Mouse (Mus musculus): Measurements from ENCODE around the gene Mrpl42.

Mrpl42 gene

DNA sequence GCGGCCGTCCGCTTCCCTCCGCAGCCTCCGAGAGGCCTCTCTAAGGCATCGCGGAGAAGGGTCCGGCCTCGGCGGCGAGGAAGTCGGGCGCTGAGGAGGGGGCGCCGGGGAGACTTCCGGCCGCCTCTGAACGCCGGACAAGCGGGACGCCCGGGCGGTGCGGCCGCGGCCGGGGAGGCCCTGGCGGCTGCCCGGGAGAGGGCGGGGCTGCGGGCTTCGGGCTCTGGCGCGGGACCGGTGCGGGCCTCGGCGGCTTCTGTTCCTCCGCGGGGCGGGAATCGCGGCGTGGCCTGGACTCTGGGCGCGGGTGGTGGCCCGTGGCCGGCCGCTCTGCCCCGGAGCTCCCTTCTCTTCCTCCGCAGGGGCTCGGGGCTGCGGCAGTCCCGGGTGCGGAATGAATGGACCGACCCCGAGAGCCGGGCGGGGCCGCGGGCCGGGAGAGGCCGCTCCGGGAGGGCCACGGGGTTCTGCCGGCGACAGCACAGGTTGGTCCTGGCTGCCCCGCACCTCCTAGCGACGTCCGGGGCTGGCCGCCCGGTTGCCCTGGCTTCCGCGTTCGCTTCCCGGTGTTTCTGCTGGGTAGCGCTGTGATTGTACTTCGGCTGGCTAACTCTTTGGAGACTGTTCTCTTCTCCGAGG is 13.7 kb upstream of the Mrpl42 start:
- peak; percentile 37 for DNase-seq (ENCODE audit: low spot score)

DNA sequence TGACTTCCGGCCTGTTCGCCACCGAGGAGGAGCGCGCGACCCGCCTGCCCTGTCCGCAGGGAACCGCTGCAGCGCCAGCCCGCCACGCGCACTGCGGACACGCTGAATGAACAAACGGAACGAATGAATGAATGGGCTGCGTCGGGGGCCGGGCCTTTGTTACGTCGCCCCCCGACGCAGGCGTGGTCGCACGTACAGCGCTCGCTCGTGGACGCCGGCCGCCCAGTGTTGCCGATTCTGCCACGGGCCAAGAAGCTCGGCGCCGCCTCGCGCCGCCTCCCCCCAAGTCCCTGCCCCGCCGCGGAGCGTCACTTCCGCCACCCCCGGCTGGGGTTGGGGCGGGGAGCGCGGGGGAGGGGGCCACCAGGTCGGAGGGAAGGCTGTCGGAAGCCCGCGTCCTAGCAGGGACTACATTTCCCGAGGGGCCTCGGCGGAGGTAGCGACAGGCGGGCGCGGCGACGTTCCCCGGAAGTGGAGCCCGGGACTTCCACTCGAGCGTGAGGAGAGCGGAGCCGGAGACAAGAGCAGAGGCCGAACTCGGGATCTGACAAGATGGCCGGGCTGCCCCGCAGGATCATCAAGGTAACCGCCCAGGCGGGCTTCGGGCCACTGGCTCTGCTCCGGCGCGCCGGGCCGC is 13.0 kb upstream of the Mrpl42 start, which contains the start of gene Ube2n:
Ube2n (plus strand) TSS at position 490 of the 637 bp plus-strand sequence.
- peak; percentile 98 for DNase-seq (ENCODE audit: low spot score)

DNA sequence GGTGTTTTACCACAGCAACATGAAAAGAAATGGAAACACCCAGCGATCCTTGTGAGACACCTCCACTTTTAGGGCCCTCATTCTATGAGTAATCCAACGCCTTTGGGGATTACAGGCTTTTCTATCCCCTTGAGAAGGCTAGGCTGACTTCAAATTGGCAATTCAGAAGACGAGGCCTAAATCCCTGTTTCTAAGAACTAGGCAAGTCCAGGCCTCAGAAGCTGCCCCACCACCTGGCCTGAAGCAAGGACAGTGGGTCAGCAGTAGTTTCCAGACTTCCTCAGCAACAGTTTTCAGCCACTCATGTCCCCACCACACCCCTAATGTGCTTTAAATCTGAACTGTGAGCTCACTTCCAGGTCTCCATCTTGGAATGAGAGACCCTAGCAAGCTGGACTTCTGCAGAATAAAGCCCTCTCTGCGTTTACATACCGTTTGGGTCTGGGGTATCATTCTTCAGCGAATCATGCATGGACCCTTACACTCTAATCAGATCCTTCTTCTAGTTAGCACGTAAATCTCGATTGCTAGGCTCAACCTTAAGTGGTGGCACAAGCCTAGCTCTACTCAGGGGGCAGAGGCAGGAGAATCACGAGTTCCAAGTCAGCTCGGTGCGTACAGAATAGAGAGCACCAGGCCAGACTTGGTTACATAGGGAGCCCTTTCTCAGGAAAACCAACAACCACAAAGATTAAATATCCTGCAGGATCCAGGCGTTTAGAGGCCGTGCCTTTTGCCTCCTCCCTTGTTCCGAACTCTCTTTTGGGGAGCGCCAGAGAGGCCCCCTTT is 12.2 kb upstream of the Mrpl42 start:
- peak; percentile 8 for DNase-seq (ENCODE audit: low spot score)

DNA sequence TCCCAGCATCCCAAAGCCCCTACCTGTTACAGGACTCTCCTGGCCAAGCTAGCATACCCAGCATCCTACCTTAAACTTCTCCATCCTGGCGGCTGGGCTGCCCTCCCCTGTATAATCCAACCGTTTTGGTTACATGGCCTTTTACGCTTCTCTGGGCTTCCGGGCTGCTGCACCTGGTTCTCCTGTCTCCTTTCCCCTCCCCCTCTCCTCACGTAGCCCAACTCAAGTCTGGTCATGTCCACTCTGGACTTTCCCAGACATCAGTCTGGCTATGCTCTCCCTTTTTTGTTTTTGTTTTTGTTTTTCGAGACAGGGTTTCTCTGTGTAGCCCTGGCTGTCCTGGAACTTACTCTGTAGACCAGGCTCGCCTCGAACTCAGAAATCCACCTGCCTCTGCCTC is 10.9 kb upstream of the Mrpl42 start:
- DNase-seq (ENCODE audit: low spot score) = no peak

DNA sequence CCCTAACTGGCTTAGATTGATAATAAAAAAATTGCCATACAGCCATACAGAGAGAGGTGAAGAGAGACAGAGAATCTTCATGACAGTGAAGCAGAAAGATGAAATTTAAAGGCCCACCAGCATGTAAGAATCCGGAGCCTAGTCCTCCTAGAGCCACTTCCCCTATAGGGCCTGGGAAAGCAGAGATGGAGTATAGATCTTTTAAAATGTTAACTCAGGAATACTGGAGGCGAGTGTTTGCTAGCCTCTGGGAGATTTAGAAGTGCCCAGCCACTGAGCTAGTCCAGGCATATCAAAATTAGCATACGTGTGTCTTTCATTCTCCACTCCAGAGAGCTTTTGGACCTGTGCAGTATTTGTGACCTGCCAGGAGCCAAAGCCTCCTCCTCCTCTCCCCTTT is 7.5 kb upstream of the Mrpl42 start:
- no peak for DNase-seq (ENCODE audit: low spot score)

DNA sequence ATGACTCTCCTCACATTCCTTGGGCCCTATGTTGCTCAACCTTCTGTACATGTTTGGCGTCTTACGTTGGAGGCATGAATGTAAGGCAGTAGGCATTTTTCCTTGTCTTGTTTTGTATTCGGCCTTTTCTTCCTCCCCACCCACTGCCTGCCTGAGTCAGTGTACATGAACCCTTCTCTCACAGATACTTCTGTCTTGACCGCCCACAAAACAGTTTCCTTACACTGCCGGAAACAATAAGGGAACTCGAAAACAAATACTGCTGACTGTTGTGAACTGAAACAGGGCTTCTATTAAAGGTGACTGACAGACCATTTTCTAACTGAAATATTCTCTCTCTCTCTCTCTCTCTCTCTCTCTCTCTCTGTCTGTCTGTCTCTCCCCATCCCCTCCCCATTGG is 7.1 kb upstream of the Mrpl42 start:
- no peak for DNase-seq (ENCODE audit: low spot score)

DNA sequence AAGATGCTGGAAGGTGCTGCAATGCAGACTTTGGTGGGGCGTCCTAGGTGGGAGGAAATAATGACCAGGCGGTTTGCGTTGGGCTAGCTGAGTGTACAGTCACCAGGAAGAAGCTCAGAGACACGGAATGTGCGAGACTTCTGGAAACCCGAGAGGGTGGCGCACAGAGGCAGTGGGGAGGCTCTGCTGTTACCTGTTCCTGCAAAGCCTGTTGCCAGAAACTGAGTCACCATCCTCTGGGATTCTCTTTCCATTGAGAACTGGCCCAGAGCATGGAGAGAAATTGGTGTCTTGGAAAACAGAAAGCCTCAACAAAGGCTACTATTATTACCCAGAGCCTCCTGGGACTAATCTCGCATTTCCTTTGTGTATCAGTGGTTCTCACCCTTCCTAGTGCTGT is 6.4 kb upstream of the Mrpl42 start:
- no peak for DNase-seq (ENCODE audit: low spot score)

DNA sequence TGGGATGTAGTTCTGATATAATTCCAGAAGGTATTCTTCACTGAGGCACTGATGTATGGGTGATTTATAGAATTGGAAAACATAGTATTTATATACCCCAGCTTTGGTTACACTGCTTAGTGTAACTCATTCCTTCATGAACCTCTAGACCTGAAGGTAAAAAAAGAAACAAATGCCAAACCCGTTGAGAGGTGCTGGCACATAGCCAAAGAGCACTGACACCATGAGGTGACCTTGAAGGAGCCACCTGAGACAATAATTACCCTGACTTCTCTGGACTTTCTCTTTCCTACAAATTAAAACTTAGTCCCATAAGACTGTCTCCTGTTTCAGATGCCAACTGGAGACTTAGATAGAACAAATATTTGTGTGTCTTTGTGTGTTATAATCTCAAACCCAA is 2.6 kb upstream of the Mrpl42 start:
- DNase-seq (ENCODE audit: low spot score) = no peak

DNA sequence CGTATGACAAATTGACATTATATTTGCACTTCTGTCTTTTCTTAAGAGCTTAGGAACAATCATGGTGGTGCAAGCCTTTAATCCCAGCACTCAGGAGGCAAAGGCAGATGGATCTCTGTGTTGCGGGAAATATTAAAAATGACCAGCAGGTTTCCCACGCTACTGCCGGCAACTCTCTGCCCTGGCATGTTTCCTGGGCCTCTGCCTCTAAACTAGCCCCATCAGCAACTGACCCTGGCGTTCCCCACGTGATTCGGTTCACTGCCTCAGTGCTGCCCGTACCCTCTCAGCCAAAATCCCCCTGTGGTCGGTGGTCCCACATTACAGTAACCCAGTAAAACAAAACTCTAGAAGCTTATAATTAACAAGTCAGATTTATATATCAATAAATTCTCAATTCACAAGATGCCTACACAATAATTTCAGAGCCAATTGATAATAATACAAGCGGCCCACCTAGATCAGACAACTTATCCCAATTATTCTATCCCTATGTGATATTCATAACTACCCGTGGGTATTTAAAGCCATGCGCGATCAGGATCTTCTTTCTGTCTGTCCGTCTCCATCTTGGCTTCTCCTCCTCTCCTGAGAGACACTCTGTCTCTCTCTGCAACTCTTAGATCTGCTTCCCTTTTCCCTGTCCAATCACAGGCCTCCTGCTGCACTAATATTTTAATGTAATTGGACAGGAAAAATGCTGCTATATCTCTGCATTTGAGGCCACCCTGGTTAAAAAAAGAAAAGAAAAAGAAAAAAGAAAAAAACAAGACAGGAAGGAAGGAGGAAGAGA is 1.9 kb upstream of the Mrpl42 start:
- no peak for DNase-seq (ENCODE audit: low spot score)

DNA sequence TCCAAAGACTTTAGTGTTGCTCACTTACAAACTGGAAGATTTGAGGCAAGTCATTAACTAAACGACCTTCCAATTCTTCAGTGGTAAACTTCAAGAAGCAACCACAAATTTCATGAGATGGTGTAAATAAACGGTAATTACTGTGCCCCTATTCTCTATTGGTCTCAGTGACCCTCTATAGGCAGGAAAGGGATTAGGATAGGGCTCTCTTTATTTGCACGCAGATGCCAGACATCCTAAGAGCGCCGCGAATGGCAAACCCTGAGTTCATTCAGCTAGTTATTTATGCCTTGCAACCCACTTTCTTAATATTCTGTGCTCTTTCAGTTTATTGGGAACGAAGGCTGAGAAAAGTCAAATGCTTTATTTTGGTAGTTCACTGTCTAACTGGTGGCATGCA is 707 bp downstream of the Mrpl42 start:
- no peak for DNase-seq (ENCODE audit: low spot score)

DNA sequence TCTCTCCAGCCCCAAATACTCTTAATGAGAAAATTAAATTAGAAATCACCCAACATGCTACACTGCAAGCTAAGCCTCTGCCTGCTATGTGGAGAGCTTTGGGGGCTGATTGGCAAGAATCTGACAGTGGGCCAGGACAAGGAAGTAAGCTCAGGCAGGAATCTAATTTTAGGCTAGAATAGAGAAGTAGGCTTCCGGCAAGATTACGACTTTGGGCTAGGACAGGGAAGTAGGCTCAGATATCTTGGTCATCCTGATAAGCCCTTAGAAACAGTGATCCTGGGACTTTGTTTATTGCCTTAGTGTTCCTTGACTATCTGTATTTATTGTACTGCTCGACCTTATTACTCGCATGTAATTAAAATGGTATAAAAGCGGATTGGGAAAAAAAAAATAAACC is 7.5 kb downstream of the Mrpl42 start:
- no peak for DNase-seq (ENCODE audit: low spot score)

DNA sequence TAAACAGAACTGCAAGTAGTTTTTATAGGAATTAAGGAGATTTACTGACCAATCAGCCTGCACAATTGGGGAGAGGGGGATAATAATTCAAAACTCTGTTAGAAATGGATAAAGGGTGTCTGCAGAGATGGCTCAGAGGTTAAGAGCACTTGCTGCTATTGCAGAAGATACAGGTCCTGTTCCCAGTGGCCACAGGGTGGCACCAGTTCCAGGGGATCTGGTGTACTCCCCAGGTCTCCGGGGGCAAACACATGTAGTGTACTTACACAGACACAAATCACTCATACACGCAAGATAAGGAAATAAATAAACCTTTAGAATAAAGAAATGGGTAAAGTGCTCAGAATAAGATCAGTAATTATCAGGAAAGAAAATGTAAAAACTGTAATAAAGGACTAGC is 12.1 kb downstream of the Mrpl42 start:
- DNase-seq (ENCODE audit: low spot score) = peak; percentile 8

DNA sequence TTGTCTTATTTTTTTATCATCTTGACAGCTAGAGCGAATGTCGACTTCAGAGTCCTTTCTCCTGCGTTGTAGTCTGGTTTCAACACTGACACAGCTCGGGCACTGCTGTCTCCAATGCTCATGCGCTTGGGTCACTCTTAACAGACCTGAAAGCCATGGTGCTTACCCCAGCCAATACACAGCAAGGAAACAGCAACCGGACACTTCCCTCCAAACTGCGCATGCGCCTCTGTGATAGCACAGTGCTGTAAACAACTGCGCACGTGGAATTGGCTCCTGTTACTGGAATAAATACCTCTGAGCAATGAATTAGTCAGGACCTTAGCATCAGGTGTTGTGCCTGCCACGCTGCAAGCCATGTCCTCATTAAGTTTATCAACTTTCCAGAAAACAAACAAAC is 24.2 kb downstream of the Mrpl42 start:
- DNase-seq (ENCODE audit: low spot score) = no peak

DNA sequence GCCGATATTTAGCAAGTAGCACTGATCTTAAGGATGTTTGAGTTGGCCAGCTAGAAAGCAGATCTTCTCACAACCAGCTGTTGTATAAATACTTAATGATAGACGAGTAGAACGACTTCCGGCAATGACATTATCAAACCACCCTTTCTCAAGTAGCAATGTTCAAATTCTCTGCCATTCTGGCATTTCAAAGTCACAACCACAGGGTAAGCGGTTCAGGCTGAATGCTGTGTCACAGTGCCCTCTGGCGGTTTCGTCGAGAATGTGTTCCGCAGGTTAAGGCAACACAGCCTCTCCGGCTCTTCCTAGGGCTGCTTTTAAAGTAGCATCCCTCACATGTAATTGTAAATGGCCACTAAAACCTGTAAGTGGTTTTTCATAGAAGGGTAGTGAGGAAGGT is 25.8 kb downstream of the Mrpl42 start:
- DNase-seq (ENCODE audit: low spot score) = peak; percentile 81

DNA sequence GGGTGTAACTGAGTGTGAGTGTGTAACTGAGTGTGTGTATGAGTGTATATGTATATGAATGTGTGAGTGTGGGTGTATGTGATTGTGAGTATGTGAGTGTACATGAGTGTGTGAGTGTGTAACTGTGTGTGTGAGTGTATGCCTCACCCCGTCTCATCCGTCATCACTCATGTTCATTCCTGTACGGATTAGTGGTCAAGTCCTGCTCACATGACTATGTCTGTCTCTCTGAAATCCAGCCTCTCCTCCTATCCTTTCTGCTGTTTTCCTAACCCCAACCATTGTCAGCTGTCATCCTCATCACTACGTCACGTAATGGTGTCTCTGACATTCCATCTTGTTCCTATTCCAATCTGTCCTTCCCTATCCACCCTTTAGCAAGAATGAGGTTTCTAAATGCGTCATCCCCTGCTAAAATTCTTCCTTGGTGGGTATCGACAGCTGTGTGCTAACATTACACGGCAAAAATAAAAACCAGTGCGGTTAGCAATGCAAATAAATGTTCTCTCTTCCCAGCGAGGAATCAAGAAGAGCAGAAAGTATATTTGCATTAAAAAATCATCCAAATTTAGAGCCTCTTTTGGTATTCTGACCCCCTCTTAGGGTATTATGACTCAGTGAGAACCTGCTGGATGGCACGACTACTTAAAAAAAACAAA is 29.7 kb downstream of the Mrpl42 start:
- DNase-seq (ENCODE audit: low spot score) = no peak

DNA sequence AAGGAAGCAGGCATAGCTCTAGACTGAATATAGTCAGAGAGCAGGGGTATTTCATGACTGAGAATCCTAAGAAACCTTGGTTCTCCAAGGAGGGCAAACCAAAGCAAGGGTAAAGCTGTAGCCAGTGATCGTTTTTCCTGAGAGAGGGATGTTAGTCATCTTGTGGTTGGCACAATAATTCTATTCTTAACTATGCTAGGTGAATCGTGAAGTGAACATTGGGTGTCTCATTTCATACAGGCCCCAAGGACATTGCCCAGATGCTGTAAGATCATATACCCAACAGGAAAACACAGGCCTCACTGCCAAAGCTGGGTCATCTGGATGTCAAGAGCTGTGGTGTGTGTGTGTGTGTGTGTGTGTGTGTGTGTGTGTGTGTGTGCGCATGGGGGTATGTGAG is 30.6 kb downstream of the Mrpl42 start:
- DNase-seq (ENCODE audit: low spot score) = no peak

DNA sequence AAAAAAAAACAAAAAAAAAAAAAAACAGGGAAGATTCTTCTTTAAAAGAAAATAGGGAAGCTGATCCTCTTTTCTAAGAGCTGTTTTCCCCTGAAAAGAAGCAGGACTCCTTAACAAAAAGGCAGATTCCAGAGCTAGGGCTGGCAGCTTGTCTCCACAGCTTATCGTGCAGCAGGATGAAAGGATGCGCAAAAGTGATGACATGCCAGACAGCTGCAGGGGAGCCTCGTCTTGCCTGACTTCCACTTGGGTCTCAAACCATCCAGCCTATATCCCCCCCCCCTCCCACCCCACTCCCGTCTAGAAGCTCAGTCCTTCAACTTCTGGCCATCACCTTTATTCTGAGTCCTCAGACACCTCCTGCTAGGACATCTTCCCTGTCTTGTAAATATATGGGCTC is 32.8 kb downstream of the Mrpl42 start:
- no peak for DNase-seq (ENCODE audit: low spot score)

DNA sequence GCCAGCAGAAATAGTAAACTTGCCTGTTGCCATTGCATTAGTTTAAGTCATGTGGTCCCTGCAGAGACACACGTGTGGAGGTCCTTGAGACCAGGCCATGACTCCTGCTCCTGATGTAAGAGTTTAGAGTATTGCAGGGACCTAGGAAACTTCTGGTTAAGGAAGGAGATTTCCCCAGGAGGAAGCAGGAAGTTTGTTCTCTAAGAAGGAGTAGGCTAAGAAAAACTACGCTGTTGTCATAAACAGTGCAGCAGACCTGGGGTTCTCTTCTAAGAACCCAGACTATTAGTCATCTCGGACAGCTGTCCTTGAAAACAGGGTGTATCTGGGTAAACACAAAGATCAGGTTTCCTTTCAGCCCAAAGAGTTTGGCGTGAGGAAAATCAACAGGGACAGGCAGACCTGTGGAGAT is 36.2 kb downstream of the Mrpl42 start:
- no peak for DNase-seq (ENCODE audit: low spot score)

DNA sequence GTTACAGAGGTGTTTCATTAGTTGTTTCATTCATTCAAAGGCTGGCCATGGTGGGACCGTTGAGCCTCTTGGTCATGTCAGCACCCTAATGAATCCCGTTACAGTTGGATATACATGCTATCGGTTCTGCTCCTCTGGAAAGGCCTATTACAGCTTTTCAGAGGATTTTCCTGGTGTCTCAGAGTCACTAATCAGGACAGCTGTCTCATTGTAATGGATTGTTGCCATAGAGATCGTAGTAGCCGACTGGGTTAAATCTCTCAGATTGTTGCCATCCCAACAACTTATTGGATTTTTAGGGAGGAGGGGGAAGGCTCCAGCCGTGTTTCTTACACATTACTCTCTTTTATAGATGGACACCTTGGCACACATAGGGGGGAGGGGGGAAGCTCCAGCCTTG is 37.2 kb downstream of the Mrpl42 start:
- no peak for DNase-seq (ENCODE audit: low spot score)

DNA sequence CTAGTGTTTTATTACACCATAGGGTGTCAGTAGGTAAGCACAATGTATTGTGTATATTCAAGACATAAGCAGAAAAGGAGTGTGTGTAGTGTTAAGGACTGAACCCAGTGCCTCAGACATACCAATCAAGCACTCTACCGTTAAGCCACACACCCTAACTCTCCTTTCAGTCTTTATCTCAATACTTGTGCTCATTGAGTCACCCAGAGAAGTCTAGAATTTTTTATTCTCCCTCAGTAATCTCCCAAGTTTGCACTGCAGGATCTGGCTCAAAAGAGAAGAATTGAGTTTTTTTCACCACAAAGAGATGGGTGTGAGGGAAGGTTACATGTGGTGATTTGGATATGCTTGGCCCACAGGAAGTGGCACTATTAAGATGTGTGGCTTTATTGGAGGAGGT is 39.5 kb downstream of the Mrpl42 start:
- DNase-seq (ENCODE audit: low spot score) = no peak

DNA sequence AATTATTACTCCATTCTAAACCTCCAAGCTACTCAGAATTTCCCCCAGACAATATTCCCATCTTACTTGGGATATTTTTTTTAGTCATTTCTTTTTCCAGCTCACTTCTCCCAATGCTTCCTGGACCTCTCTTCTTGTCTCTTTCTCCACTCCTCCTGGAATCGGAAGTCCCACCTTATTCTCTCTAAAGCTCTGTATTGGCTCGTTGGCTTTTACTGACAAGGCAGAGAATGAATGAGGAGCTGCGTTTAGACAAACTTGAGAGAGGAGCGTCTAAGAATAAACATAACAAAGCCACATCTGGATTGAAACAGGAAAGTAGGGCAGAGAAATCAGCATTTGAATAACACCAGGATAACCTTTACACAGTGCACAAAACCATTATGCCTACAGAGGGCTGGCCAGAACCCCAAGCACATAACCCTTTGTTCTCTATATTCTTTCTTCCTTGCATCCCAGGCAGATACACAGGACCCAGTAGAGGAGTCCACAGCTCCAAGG is 40.6 kb downstream of the Mrpl42 start:
- no peak for DNase-seq (ENCODE audit: low spot score)
